Mouse (Mus musculus): ENCODE measurements around the gene Neil3. TPM values are rescaled to one million over a fixed set of nuclear protein-coding genes. Genes with fewer than 3 reads are reported as not detected.

The Neil3 gene
- under 1 TPM; 0.16 to 0.80 TPM for total RNA-seq (2021)

GRCm38 (mm10) chr8:53638495-53639171 lies at the start of gene Neil3:
Gene Neil3 (minus strand): TSS chr8:53639065.
- intact Hi-C loops (cut with DNase I): no loop called here
- peak; percentile 6 to 14 for DNase-seq (ENCODE audit: low spot score in 2 of 2)

GRCm38 (mm10) chr8:53680846-53681245 lies 42.0 kb upstream of the Neil3 start:
- intact Hi-C loops (cut with DNase I): loop anchor here (5.0 kb wide), 1 partner anchor 811 kb away; no protein-coding TSS in a partner anchor
- DNase-seq (ENCODE audit: low spot score in 2 of 2): peak; percentile 64 to 83

GRCm38 (mm10) chr8:53663946-53664345 lies 25.1 kb upstream of the Neil3 start:
- intact Hi-C loops (cut with DNase I): no loop called here
- DNase-seq (ENCODE audit: low spot score in 2 of 2): peak; percentile 53 to 58

GRCm38 (mm10) chr8:53661436-53661835 lies 22.6 kb upstream of the Neil3 start:
- intact Hi-C loops (cut with DNase I): no loop called here
- DNase-seq (ENCODE audit: low spot score in 2 of 2): no peak

GRCm38 (mm10) chr8:53630618-53631017 lies 8.2 kb downstream of the Neil3 start:
- intact Hi-C loops (cut with DNase I): no loop called here
- no peak for DNase-seq (ENCODE audit: low spot score in 2 of 2)

- DNase-seq (ENCODE audit: low spot score in 2 of 2): no peak
- intact Hi-C loops (cut with DNase I): no loop called here
These were observed 9.9 kb downstream of the Neil3 start for GRCm38 (mm10) chr8:53628864-53629415.

GRCm38 (mm10) chr8:53623425-53623824 lies 15.4 kb downstream of the Neil3 start:
- no peak for DNase-seq (ENCODE audit: low spot score in 2 of 2)
- intact Hi-C loops (cut with DNase I): no loop called here

GRCm38 (mm10) chr8:53619196-53619595 lies 19.7 kb downstream of the Neil3 start:
- no peak for DNase-seq (ENCODE audit: low spot score in 2 of 2)
- intact Hi-C loops (cut with DNase I): no loop called here

GRCm38 (mm10) chr8:53614288-53614646 lies 24.6 kb downstream of the Neil3 start:
- no peak for DNase-seq (ENCODE audit: low spot score in 2 of 2)
- intact Hi-C loops (cut with DNase I): no loop called here

- intact Hi-C loops (cut with DNase I): no loop called here
- DNase-seq (ENCODE audit: low spot score in 2 of 2): no peak
These were observed 25.1 kb downstream of the Neil3 start for GRCm38 (mm10) chr8:53613577-53614287.

- intact Hi-C loops (cut with DNase I): no loop called here
- no peak for DNase-seq (ENCODE audit: low spot score in 2 of 2)
These were observed 26.6 kb downstream of the Neil3 start for GRCm38 (mm10) chr8:53612297-53612696.

GRCm38 (mm10) chr8:53607040-53607439 lies 31.8 kb downstream of the Neil3 start:
- intact Hi-C loops (cut with DNase I): loop anchor here (5.0 kb wide), 1 partner anchor 885 kb away; no protein-coding TSS in a partner anchor
- DNase-seq (ENCODE audit: low spot score in 2 of 2): peak in 1 of 2 experiments; percentile 23

GRCm38 (mm10) chr8:53604906-53605305 lies 34.0 kb downstream of the Neil3 start:
- DNase-seq (ENCODE audit: low spot score in 2 of 2): no peak
- intact Hi-C loops (cut with DNase I): loop anchor here (5.0 kb wide), 1 partner anchor 887 kb away; no protein-coding TSS in a partner anchor

- intact Hi-C loops (cut with DNase I): no loop called here
- no peak for DNase-seq (ENCODE audit: low spot score in 2 of 2)
These were observed 35.2 kb downstream of the Neil3 start for GRCm38 (mm10) chr8:53603672-53604071.

GRCm38 (mm10) chr8:53600826-53601225 lies 38.0 kb downstream of the Neil3 start:
- intact Hi-C loops (cut with DNase I): no loop called here

GRCm38 (mm10) chr8:53600025-53600811 lies 38.6 kb downstream of the Neil3 start:
- DNase-seq (ENCODE audit: low spot score in 2 of 2): no peak
- intact Hi-C loops (cut with DNase I): no loop called here

More at GRCm38 (mm10) chr8:53600826-53601225, 38.0 kb downstream of the Neil3 start:
- no peak for DNase-seq (ENCODE audit: low spot score in 2 of 2)

- no peak for DNase-seq (ENCODE audit: low spot score in 2 of 2)
- intact Hi-C loops (cut with DNase I): no loop called here
These were observed 40.8 kb downstream of the Neil3 start for GRCm38 (mm10) chr8:53598101-53598500.

GRCm38 (mm10) chr8:53591777-53592176 lies 47.1 kb downstream of the Neil3 start:
- intact Hi-C loops (cut with DNase I): no loop called here
- DNase-seq (ENCODE audit: low spot score in 2 of 2): no peak

GRCm38 (mm10) chr8:53573600-53573999 lies 65.3 kb downstream of the Neil3 start:
- intact Hi-C loops (cut with DNase I): no loop called here
- DNase-seq (ENCODE audit: low spot score in 2 of 2): no peak

GRCm38 (mm10) chr8:53566223-53566622 lies 72.6 kb downstream of the Neil3 start:
- DNase-seq (ENCODE audit: low spot score in 2 of 2): no peak
- intact Hi-C loops (cut with DNase I): no loop called here
